Mouse (Mus musculus): ENCODE results near the gene Numbl. TPM values are rescaled to one million over a fixed set of nuclear protein-coding genes. Genes with fewer than 3 reads are reported as not detected.
A peak's percentile ranks its signal among the peaks of the same experiment; 100 is the strongest.

The Numbl gene
- total RNA-seq, 2 experiments from 2014 or later = 1.1 to 1.3 TPM

DNA sequence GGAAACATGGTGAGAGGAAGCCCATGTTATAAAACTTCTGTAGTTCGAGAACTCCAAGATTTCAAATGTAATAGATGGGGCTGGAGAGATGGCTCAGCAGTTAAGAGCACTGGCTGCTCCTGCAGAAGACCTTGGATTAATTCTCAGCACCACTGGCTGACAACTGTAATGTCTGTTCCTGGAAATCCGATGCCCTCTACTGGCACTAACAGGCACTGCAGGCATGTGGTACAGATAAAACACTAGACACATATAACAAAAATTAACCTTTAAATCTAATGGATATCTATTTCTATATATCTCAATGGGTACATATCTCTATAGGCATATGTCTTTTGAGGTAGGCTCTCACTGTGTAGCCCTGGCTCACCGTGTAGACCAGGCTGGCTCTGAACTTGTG lies 56.2 kb downstream of the Numbl start:
- no peak for ATAC-seq (replicated peaks; ENCODE audit: poor library complexity, severe bottlenecking)

DNA sequence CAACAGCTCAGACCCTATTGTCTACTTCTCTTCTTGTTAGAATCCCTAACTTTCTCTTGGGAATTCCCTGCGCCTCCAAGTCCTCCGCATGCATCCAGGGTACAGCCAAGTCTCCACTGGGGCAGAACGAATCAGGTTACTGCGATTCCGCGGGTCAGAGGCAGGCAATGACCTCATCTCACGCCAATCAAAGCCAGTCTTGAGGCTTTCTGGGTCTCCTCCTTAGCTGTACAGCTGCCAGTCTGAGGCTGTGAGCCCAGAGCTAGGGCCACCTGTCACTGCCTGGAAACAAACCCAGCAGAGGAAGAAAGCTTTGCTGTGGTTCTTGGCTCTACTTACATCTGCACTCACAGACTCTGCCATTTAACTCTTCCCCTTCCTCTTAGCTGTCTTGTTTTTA lies 57.7 kb downstream of the Numbl start:
- no peak for ATAC-seq (replicated peaks; ENCODE audit: poor library complexity, severe bottlenecking)

DNA sequence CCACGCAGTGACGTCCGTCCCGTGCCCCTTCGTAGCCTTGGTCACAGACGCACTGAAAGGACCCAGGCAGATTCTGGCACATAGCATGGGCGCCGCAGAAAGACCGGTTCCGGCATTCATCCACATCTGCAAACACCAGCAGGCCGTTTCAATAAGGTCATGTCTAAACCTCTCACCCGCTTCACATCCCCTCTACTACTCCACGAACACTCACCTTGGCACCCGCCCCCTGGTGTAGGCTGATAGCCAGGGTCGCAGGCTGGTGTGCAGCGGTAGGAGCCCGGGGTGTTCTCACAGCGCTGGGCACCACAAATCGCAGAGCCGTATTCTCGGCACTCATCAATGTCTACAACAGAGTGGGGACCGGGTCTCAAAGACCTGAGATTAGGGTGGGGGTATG lies 61.2 kb downstream of the Numbl start:
- no peak for ATAC-seq (replicated peaks; ENCODE audit: poor library complexity, severe bottlenecking)

GRCm38 (mm10) chr7:27322291-27322690 lies 64.1 kb downstream of the Numbl start:
- ATAC-seq (replicated peaks; ENCODE audit: poor library complexity, severe bottlenecking) = peak; percentile 16; the same call in 1 of the 2 replicates

GRCm38 (mm10) chr7:27323001-27323400 lies 64.8 kb downstream of the Numbl start:
- ATAC-seq (replicated peaks; ENCODE audit: poor library complexity, severe bottlenecking) = no peak

DNA sequence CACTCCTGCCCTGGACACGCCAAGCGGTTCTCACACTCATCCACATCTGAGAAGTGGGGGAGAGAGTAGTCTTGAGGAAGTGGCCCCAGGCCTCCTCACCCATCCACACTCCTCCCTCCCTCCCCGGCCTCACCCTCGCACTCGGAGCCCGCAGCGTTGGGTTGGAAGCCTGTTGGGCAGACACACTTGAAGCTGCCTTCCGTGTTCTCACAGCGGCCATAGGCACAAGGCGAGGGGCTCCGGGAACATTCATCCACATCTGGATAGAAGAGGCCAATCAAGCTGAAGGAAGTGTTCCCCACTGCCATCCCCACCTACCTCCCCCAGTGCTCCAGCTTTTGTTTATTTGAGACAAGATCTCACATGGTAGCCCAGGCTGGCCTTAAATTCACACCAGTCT lies 65.9 kb downstream of the Numbl start:
- no peak for ATAC-seq (replicated peaks; ENCODE audit: poor library complexity, severe bottlenecking)

DNA sequence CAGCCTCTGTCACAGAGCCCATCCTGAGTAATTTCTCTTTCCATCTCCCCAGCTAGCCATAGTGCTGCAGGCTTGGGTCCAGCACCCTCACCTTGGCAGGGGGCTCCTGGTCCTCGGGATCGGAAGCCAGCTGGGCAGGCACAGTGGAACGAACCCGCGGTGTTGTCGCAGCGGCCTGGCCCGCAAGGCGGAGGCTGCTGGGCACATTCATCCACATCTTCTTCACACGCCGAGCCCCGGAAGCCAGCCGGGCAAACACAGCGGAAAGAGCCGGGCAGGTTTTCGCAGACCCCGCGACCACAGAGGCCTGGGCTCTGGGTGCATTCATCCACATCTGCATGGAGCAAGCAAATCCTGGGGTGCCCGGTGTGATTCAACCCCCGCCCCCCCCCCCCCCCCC lies 66.7 kb downstream of the Numbl start:
- no peak for ATAC-seq (replicated peaks; ENCODE audit: poor library complexity, severe bottlenecking)

DNA sequence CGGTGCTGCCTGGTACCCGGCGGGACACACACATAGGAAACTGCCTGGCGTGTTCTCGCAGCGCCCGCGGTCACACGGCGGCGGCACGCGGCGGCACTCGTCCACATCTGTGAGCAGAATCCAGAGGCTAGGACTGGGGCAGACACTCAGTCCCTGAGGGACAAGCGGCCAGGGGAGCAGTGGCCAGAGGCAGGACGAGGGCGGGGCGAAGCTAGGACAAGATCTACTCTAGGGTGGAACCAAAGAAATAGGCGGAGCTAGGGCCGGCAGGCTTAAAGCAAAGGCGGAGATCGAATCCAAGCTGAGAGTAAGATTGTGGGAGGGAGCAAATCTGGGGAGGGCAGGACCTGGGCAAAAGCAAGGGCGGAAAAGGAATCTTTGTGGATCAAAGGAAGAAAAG lies 67.5 kb downstream of the Numbl start:
- peak; percentile 23 for ATAC-seq (replicated peaks; ENCODE audit: poor library complexity, severe bottlenecking)

DNA sequence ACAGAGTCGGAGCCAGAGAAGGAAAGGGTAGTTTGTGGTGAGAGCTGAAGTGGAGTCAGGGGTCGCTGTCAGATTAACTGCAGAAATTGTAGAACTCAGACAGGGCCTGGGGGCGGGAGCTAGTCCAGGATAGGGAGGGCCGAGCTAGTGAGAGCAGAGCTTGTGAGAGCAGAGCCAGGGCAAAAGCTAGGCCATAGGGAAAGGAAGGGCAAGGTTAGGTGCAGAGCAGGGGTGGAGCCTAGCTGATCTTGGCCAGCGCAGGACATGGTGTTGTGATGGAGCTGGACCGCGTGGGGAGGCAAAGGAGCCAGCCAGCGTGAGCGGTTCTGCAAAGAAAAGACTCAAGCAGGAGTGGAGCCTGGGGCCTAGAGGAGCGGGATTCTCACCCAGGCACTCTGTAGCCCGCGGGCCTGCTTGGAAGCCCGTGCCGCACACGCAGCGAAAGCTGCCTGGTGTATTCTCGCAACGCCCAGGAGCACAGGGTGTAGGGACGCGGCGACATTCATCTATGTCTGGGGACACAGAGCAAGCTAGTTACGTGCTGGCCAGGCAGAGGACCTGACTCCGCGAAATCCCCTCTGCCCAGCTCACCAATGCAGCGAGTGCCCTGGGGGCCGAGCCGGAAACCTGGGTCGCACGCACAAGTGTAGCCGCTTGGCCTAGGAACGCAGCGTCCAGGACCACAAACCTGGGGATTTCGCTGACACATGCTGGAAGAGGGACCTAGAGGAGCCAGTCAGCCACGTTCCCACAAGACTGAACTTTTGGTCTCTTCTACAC lies 68.1 kb downstream of the Numbl start:
- no peak for ATAC-seq (replicated peaks; ENCODE audit: poor library complexity, severe bottlenecking)

- no peak for ATAC-seq (replicated peaks; ENCODE audit: poor library complexity, severe bottlenecking)
Observed at GRCm38 (mm10) chr7:27327500-27327899, 69.3 kb downstream of the Numbl start.

DNA sequence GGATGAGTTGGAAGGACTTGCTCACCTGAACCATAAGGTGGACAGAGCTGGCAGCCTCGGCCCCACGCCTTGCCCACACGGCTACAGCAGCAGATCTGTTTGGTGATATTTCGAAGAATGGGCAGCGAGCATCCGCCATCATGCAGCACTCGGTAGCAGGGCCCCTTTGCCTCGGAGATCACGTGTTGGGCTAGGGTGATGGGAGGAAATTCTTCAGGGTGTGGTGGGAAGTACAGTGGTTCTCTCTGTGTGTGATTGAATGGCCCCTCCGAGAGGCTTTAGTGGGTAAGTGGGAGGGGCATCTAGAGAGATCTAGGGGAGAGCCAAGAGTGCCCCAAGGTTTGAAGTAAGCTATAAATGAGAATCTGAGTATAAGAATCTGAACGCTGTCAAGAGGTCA lies 69.9 kb downstream of the Numbl start:
- ATAC-seq (replicated peaks; ENCODE audit: poor library complexity, severe bottlenecking) = no peak

DNA sequence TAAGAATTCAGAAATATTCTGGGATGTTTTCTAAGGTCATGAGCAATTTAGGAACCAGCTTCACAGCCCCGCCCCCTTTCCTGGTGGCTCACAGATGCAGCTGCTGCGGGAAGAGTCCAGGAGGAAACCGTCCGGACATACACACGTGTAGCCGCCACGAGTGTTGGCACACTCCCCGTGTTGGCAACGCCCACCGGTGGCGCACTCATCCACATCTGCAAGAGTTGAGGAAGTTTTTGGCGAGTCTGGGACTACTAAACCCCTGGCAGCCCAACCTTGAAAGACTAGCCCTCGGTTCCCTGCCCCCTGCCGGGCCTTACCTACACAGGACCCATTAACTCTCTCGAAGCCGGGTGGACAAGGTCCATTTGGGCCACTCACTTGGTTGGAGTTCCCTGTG lies 70.4 kb downstream of the Numbl start:
- peak; percentile 16; the same call in 1 of the 2 replicates for ATAC-seq (replicated peaks; ENCODE audit: poor library complexity, severe bottlenecking)

DNA sequence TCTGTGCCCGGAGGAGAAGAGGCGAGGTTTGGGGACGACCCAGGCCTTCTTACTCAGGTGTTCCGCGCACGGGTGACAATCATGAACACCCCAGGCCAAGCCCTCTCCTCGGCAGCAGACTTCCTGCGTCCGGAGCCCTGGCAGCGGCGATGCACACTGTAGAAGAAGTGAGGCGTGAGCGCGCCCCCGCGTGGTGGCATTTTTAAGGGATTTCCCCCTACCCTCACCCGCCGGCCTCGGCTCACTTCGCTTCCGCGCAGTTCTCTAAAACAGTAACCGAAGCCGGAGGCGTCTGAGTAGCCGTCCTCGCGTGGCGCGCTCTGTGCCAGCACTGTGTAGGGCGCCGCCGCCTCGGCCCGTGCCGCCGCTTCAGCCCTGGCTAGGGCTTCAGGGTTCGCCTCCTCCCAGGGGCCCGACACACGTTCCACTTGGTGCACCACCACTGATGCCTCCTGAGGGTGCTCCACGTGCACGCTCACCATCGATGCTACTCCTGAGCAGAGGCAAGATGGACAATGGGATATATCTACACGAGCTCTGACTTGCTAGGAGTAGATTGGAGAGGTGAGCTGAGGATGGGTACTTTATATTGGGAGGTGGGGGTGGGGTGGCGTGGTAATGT lies 71.2 kb downstream of the Numbl start:
- ATAC-seq (replicated peaks; ENCODE audit: poor library complexity, severe bottlenecking) = peak; percentile 41

GRCm38 (mm10) chr7:27329981-27330380 lies 71.7 kb downstream of the Numbl start:
- no peak for ATAC-seq (replicated peaks; ENCODE audit: poor library complexity, severe bottlenecking)

- ATAC-seq (replicated peaks; ENCODE audit: poor library complexity, severe bottlenecking) = peak; percentile 64
Observed at GRCm38 (mm10) chr7:27330709-27331540, 72.7 kb downstream of the Numbl start.

GRCm38 (mm10) chr7:27331541-27331851 lies 73.3 kb downstream of the Numbl start:
- ATAC-seq (replicated peaks; ENCODE audit: poor library complexity, severe bottlenecking) = no peak

Other genes with a start within 250 kb of the Numbl start
- not detected in 2 replicates for gene Cyp2a12, start 229.4 kb upstream of the Numbl start, total RNA-seq (2014; fragmentation: Nextera tagmentation)
- not detected in 2 replicates for gene Cyp2a12, start 229.4 kb upstream of the Numbl start, total RNA-seq (2017)
- not detected in 2 replicates for gene Cyp2f2, start 138.5 kb upstream of the Numbl start, total RNA-seq (2014; fragmentation: Nextera tagmentation)
- gene Cyp2f2, start 138.5 kb upstream of the Numbl start, total RNA-seq (2017) = not detected in 2 replicates
- not detected in 2 replicates for gene Cyp2t4, start 104.7 kb upstream of the Numbl start, total RNA-seq (2014; fragmentation: Nextera tagmentation)
- gene Cyp2t4, start 104.7 kb upstream of the Numbl start, total RNA-seq (2017) = not detected in 2 replicates
- gene Egln2, start 91.6 kb upstream of the Numbl start, total RNA-seq (2014; fragmentation: Nextera tagmentation) = 16.1 and 26.2 TPM in 2 replicates
- gene Egln2, start 91.6 kb upstream of the Numbl start, total RNA-seq (2017) = 18.7 and 27.8 TPM in 2 replicates
- 44.6 and 67.2 TPM in 2 replicates for gene Rab4b, start 79.5 kb upstream of the Numbl start, total RNA-seq (2014; fragmentation: Nextera tagmentation)
- 18.0 and 19.8 TPM in 2 replicates for gene Rab4b, start 79.5 kb upstream of the Numbl start, total RNA-seq (2017)
- gene Gm21983, start 77.3 kb upstream of the Numbl start, total RNA-seq (2014; fragmentation: Nextera tagmentation) = not detected in 2 replicates
- not detected in 2 replicates for gene Gm21983, start 77.3 kb upstream of the Numbl start, total RNA-seq (2017)
- 3.5 TPM in 1 of 2 replicates, not detected in the other for gene Mia, start 77.3 kb upstream of the Numbl start, total RNA-seq (2014; fragmentation: Nextera tagmentation)
- not detected in 2 replicates for gene Mia, start 77.3 kb upstream of the Numbl start, total RNA-seq (2017)
- gene BC024978, start 62.7 kb upstream of the Numbl start, total RNA-seq (2014; fragmentation: Nextera tagmentation) = 6.7 and 7.7 TPM in 2 replicates
- 2.2 and 2.6 TPM in 2 replicates for gene BC024978, start 62.7 kb upstream of the Numbl start, total RNA-seq (2017)
- gene Snrpa, start 62.2 kb upstream of the Numbl start, total RNA-seq (2014; fragmentation: Nextera tagmentation) = 213 and 258 TPM in 2 replicates
- gene Snrpa, start 62.2 kb upstream of the Numbl start, total RNA-seq (2017) = 92.5 and 99.7 TPM in 2 replicates
- 2.1 and 7.7 TPM in 2 replicates for gene Itpkc, start 29.8 kb upstream of the Numbl start, total RNA-seq (2014; fragmentation: Nextera tagmentation)
- gene Itpkc, start 29.8 kb upstream of the Numbl start, total RNA-seq (2017) = 1.8 and 2.2 TPM in 2 replicates
- gene Coq8b, start 25.4 kb upstream of the Numbl start, total RNA-seq (2014; fragmentation: Nextera tagmentation) = 13.3 and 15.9 TPM in 2 replicates
- gene Coq8b, start 25.4 kb upstream of the Numbl start, total RNA-seq (2017) = 9.5 and 10.0 TPM in 2 replicates
- gene Ltbp4, start 79.3 kb downstream of the Numbl start, total RNA-seq (2014; fragmentation: Nextera tagmentation) = not detected in 2 replicates
- gene Ltbp4, start 79.3 kb downstream of the Numbl start, total RNA-seq (2017) = not detected in 2 replicates
- 23.6 and 31.1 TPM in 2 replicates for gene Shkbp1, start 97.6 kb downstream of the Numbl start, total RNA-seq (2014; fragmentation: Nextera tagmentation)
- 13.9 and 18.8 TPM in 2 replicates for gene Shkbp1, start 97.6 kb downstream of the Numbl start, total RNA-seq (2017)
- gene Gm20479, start 99.0 kb downstream of the Numbl start, total RNA-seq (2014; fragmentation: Nextera tagmentation) = not detected in 2 replicates
- gene Gm20479, start 99.0 kb downstream of the Numbl start, total RNA-seq (2017) = 1.5 TPM in 1 of 2 replicates, not detected in the other
- gene Sptbn4, start 189.3 kb downstream of the Numbl start, total RNA-seq (2014; fragmentation: Nextera tagmentation) = 0.19 TPM in 1 of 2 replicates, not detected in the other
- gene Sptbn4, start 189.3 kb downstream of the Numbl start, total RNA-seq (2017) = 0.09 TPM in 1 of 2 replicates, not detected in the other
- gene Blvrb, start 189.5 kb downstream of the Numbl start, total RNA-seq (2014; fragmentation: Nextera tagmentation) = 10.4 and 12.2 TPM in 2 replicates
- 6.2 and 8.6 TPM in 2 replicates for gene Blvrb, start 189.5 kb downstream of the Numbl start, total RNA-seq (2017)
- gene Sertad3, start 215.3 kb downstream of the Numbl start, total RNA-seq (2014; fragmentation: Nextera tagmentation) = 4.6 and 5.3 TPM in 2 replicates
- 5.1 and 7.9 TPM in 2 replicates for gene Sertad3, start 215.3 kb downstream of the Numbl start, total RNA-seq (2017)
- gene Sertad1, start 228.5 kb downstream of the Numbl start, total RNA-seq (2014; fragmentation: Nextera tagmentation) = 1.9 and 2.2 TPM in 2 replicates
- 3.7 and 8.9 TPM in 2 replicates for gene Sertad1, start 228.5 kb downstream of the Numbl start, total RNA-seq (2017)
- gene Prx, start 240.9 kb downstream of the Numbl start, total RNA-seq (2014; fragmentation: Nextera tagmentation) = 0.13 and 1.4 TPM in 2 replicates
- 0.52 and 0.62 TPM in 2 replicates for gene Prx, start 240.9 kb downstream of the Numbl start, total RNA-seq (2017)